In the genomic region with DNA sequence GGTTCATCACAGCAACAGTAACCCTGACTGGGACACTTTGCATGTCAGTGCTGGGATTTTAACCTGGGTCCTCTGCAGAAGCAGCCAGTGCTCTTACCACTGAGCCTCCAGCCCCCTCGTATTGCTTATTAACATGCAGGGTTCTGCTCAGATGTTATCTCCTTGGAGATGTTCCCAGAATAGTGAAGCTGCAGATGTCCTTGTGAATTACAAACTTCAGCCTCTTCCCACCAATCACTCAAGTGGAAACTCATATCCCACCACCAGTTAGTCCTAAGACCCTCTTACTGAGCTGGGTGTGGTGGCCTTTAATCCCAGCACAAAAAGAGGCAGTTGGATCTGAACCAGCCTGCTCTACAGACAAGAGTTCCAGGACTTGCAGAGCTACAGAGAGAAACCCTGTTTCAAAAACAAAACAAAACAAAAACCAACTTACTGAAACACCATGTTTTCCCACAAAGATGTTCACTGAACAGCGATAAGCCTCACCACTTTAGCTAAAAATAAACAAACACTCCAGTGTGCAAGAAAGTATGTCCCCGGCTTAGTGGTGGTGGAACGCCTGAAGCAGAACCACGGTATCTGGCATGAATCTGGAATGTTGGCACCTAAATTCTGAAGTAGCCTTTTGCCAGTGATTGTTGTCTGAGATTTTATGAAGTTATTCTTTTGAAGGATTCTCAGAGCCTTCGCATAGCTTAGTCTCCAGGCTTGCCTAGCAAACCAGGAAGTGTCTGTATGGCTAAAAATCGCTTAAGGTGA, we compare ENCODE assay signal across 15 mouse cellular contexts. TPM values are rescaled to one million over a fixed set of nuclear protein-coding genes. Genes with fewer than 3 reads are reported as not detected.
DNase-seq lines count a peak whose midpoint lies in the region; ATAC-seq and TF ChIP-seq lines count a peak whose summit lies in the region.
"Had no signal": no experiment of that assay in that cellular context is flagged by ENCODE, and none has a peak within 500 bp of the region (broad histone marks: within the 10 kb centered on the region; RNA-seq: fewer than 3 reads in every experiment).

No protein-coding gene starts in this region.

- peaks cover 54% of the 10 kb centered on the region for H3K4me1 ChIP-seq in forebrain, embryonic 15.5 days
- H3K4me1 ChIP-seq in forebrain, embryonic 10.5 days = peaks cover 38% of the 10 kb centered on the region

- no peak for ATAC-seq in forebrain, embryonic 15.5 days (replicated peaks)
- ATAC-seq in cerebellum, adult (ENCODE audit: insufficient number of reproducible peaks, low FRiP score, low TSS enrichment) = no peak
- ATAC-seq: intestine, postnatal 0 days had no signal

- no peak for DNase-seq in forebrain, embryonic 10.5 days (ENCODE audit: extremely low spot score, low spot score)
- no peak for DNase-seq in layer of hippocampus, adult 2 months (ENCODE audit: low spot score in 2 of 2)
- no peak for DNase-seq in layer of hippocampus, adult 9-10 months (ENCODE audit: low spot score)
- DNase-seq in 3T3-L1 (ENCODE audit: low read depth, low spot score) = peak; percentile 31
- DNase-seq in fibroblast of lung, adult 2 months (ENCODE audit: low read depth) = peak; percentile 83
- DNase-seq in spleen, postnatal 10 days (ENCODE audit: low spot score in 2 of 2) = no peak
- DNase-seq: cerebellum, adult 9-10 months; kidney, postnatal 36 days; right cerebral cortex, postnatal 14 days; thymus, postnatal 36 days had no signal

- H3K9me3 ChIP-seq in forebrain, embryonic 15.5 days = no peaks in the 10 kb centered on the region
- H3K9me3 ChIP-seq in forebrain, embryonic 10.5 days = no peaks in the 10 kb centered on the region

- TF ChIP-seq CTCF in layer of hippocampus, adult 2 months (conservative IDR thresholded peaks at IDR 0.05) = no peak

- no peaks in the 10 kb centered on the region for H3K27me3 ChIP-seq in forebrain, embryonic 15.5 days
- H3K27me3 ChIP-seq in forebrain, embryonic 10.5 days (ENCODE audit: poor library complexity, severe bottlenecking) = no peaks in the 10 kb centered on the region

- 72% methylated on average over 7 of the region's 7 CpGs for WGBS in forebrain, embryonic 15.5 days
- 91% methylated on average over 7 of the region's 7 CpGs for WGBS in forebrain, embryonic 10.5 days

- no peak overlapping the region for H3K9ac ChIP-seq in forebrain, embryonic 15.5 days (replicated peaks)

- H3K27ac ChIP-seq in forebrain, embryonic 15.5 days (replicated peaks) = 0 out of 2 replicates have a peak overlapping the region, but pooled peaks have one; percentile 31
- H3K27ac ChIP-seq in forebrain, embryonic 10.5 days = no peak overlapping the region
- H3K27ac ChIP-seq in layer of hippocampus, adult 2 months = peak overlapping the region; percentile 96
- H3K27ac ChIP-seq: macrophage had no signal

- no peaks in the 10 kb centered on the region for H3K36me3 ChIP-seq in forebrain, embryonic 15.5 days
- H3K36me3 ChIP-seq in forebrain, embryonic 10.5 days (replicated peaks) = peaks cover 9% of the 10 kb centered on the region

- no peak overlapping the region for H3K4me2 ChIP-seq in forebrain, embryonic 15.5 days (replicated peaks)

- no peak overlapping the region for H3K4me3 ChIP-seq in forebrain, embryonic 15.5 days
- H3K4me3 ChIP-seq in forebrain, embryonic 10.5 days = no peak overlapping the region
- H3K4me3 ChIP-seq in layer of hippocampus, adult 2 months = no peak overlapping the region; the same call in 1 of the 2 replicates
- H3K4me3 ChIP-seq: erythroblast, embryonic 14.5 days had no signal

RNA-seq across cellular contexts. Expression of a gene that starts 5.9 kb away (rescaled TPM):
- polyA plus RNA-seq in forebrain, embryonic 15.5 days (2015; fragmentation: Nextera tagmentation; extraction: Ambion mirVana) = 182 and 194 TPM in 2 replicates
- 105 and 112 TPM in 2 replicates for polyA plus RNA-seq in forebrain, embryonic 10.5 days (2016; fragmentation: Nextera tagmentation; extraction: Ambion mirVana)
- 100 to 1,000 TPM; 149 to 156 TPM for total RNA-seq in layer of hippocampus, adult 2 months (2021)

RNA-seq across cellular contexts. Expression of a gene that starts 16.6 kb away (rescaled TPM):
- polyA plus RNA-seq in forebrain, embryonic 15.5 days (2015; fragmentation: Nextera tagmentation; extraction: Ambion mirVana) = 42.5 and 44.5 TPM in 2 replicates
- 39.1 and 46.7 TPM in 2 replicates for polyA plus RNA-seq in forebrain, embryonic 10.5 days (2016; fragmentation: Nextera tagmentation; extraction: Ambion mirVana)
- total RNA-seq in layer of hippocampus, adult 2 months (2021) = 100 to 1,000 TPM; 162 to 170 TPM

RNA-seq across cellular contexts. Expression of a gene that starts 54.9 kb away (rescaled TPM):
- 45.0 and 45.6 TPM in 2 replicates for polyA plus RNA-seq in forebrain, embryonic 15.5 days (2015; fragmentation: Nextera tagmentation; extraction: Ambion mirVana)
- 74.2 and 77.6 TPM in 2 replicates for polyA plus RNA-seq in forebrain, embryonic 10.5 days (2016; fragmentation: Nextera tagmentation; extraction: Ambion mirVana)
- 10 to 100 TPM; 19.9 to 20.2 TPM for total RNA-seq in layer of hippocampus, adult 2 months (2021)

Comparison
In these comparisons a context has a peak if more than half of its experiments do, and no peak if none do; other contexts are left out.
1. DNase-seq: peak in 3T3-L1 (single experiment) and fibroblast of lung, adult 2 months (single experiment); none in forebrain, embryonic 10.5 days (single experiment), layer of hippocampus, adult 2 months (0 of 2), layer of hippocampus, adult 9-10 months (single experiment) and spleen, postnatal 10 days (0 of 2).